Mouse (Mus musculus) intestine, embryonic 14.5 days (tissue): ENCODE measurements at regions not wholly inside any gene's neighbourhood (a gene's known extent, or its start where the extent isn't known, plus 50 kb on each side); places are given as distances from the start of the nearest gene placed in this dataset.

Experiments
- ATAC-seq: fragments of 200-750 bp; cut with Nextera tagmentation; replicated peaks from 2 replicates; pipeline ENCODE4 v1.8.0; 2017; ENCODE audit warnings: low read depth, moderate number of reproducible peaks, moderate TSS enrichment, moderate library complexity; ENCODE audit not compliant: low FRiP score, low TSS enrichment
- DNase-seq: peaks from one replicate; pipeline ENCODE4 v3.0.0-alpha.2; 2018; ENCODE audit warnings: low spot score
- H3K27ac ChIP-seq: fragments of 300-500 bp; sonication (generic); 2 replicates; pipeline ENCODE4 v1.5.1; 2014; ENCODE audit warnings: low read depth, mild to moderate bottlenecking, control low read depth
- H3K27me3 ChIP-seq: fragments of 300-500 bp; sonication (generic); replicated peaks from 2 replicates; pipeline ENCODE4 v1.6.1; 2014; ENCODE audit warnings: low read length, control low read depth; ENCODE audit not compliant: control insufficient read depth, insufficient read depth
- H3K36me3 ChIP-seq: fragments of 300-500 bp; sonication (generic); 2 replicates; pipeline ENCODE4 v1.6.1; 2014; ENCODE audit warnings: low read length, control low read depth; ENCODE audit not compliant: control insufficient read depth, insufficient read depth
- H3K4me1 ChIP-seq: fragments of 300-500 bp; sonication (generic); replicated peaks from 2 replicates; pipeline ENCODE4 v1.6.1; 2014; ENCODE audit warnings: low read length, control low read depth, mixed read lengths; ENCODE audit not compliant: control insufficient read depth, insufficient read depth
- H3K4me2 ChIP-seq: fragments of 300-500 bp; sonication (generic); 2 replicates; pipeline ENCODE4 v1.6.1; 2014; ENCODE audit warnings: low read length
- H3K4me3 ChIP-seq: fragments of 300-500 bp; sonication (generic); 2 replicates; pipeline ENCODE4 v1.5.1; 2014; ENCODE audit warnings: low read depth, low read length, control low read depth, mixed read lengths
- H3K9ac ChIP-seq: fragments of 300-500 bp; sonication (generic); 2 replicates; pipeline ENCODE4 v1.6.1; 2014; ENCODE audit warnings: mild to moderate bottlenecking, low read length
- H3K9me3 ChIP-seq: fragments of 300-500 bp; sonication (generic); 2 replicates; pipeline ENCODE4 v1.6.1; 2016; ENCODE audit warnings: low read length, control low read depth; ENCODE audit not compliant: control insufficient read depth
- WGBS: fragments of 180-500 bp; shearing (Covaris S2); extraction: QIAGEN DNeasy Blood & Tissue Kit; methylation state at CpG from one replicate; pipeline ENCODE4 v1.1.7; 2014; 5-methylcytosine and 5-hydroxymethylcytosine counted together

DNA sequence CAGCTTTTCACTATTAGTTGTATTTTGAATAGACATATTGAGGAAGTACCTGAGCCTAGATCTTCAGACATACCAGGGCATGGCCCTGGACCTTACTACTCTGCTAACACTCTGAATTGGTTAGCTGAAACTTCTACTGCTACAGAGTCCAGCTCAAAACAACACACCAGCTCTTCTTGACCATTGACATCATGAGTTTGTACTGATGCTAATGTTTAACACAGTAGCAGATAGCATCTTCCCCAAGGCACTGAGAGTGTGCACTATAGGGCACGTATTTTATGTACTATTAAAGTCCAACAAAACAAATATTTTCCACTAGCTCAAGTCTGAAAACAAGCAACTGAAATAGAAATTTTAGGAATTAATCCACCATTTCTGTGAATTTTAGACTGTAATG, 157.8 kb downstream of the Ptger3 start:
- ATAC-seq, result no peak
- H3K27ac ChIP-seq, result no peak overlapping the region
- no peak for DNase-seq
- no peaks in the 10 kb centered on the region for H3K9me3 ChIP-seq
- no peaks in the 10 kb centered on the region for H3K27me3 ChIP-seq
- no peaks in the 10 kb centered on the region for H3K36me3 ChIP-seq
- no peak overlapping the region for H3K4me2 ChIP-seq
- no peak overlapping the region for H3K4me3 ChIP-seq
- 53% methylated on average over 1 of the region's 1 CpGs for WGBS
- no peaks in the 10 kb centered on the region for H3K4me1 ChIP-seq
- H3K9ac ChIP-seq, result no peak overlapping the region

DNA sequence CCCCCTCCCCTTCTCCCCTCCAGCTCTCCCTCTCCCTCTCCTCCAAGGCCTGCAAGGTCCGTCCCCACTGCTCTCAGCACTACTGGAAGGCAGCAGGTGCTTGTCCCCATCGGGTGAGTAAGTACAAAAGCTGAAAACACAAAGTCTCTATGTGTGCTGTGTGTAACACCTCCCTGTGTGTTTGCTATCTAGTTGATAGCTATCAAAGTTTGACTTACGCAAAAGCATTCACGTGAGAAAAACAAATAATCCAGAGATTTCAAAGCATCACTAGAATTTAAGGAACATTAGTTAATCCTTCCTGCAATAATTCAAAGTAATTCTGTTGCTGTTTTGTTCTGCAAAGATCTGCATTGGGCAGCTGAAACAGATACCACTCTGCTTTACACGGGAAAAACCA, 156.5 kb downstream of the Ptger3 start:
- Histone ChIP-seq H3K4me3 (no peak overlapping the region), H3K4me1 (no peaks in the 10 kb centered on the region), H3K9me3 (no peaks in the 10 kb centered on the region), H3K9ac (no peak overlapping the region), H3K36me3 (no peaks in the 10 kb centered on the region), H3K27me3 (no peaks in the 10 kb centered on the region), H3K27ac (no peak overlapping the region), H3K4me2 (no peak overlapping the region)
- ATAC-seq (no peak), DNase-seq (no peak)
- WGBS, result 67% methylated on average over 5 of the region's 5 CpGs

DNA sequence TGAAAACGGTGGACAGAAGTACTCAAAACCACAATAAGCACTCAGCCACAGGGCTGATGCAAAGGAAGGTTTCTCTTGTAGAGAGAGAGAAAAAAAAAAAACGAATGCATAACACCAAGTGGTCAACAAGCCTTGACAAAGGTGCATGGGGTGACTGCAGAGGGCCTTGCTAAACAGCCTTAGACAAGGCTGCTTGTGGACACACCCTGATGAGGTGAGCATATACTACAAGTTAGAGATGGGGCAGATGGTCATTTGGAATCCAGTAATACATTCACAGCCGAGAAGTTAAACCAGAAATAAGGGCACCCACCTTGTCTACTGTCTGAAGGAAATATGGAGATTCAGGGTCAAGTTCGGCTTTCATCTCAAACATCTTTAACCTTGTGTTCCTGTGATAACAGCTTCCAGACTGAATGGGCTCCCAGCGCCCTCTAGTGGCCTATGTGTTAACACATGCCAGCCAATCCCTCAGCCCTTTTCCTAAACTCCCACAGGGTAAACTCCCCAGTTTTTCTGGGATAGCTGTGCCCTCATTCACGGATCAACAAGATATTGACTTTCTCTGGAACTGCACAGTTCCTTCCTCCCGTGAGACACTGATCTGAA, 150.7 kb downstream of the Ptger3 start:
- Histone ChIP-seq H3K27ac (no peak overlapping the region), H3K36me3 (no peaks in the 10 kb centered on the region), H3K27me3 (no peaks in the 10 kb centered on the region), H3K9ac (no peak overlapping the region), H3K4me2 (no peak overlapping the region), H3K9me3 (no peaks in the 10 kb centered on the region), H3K4me3 (no peak overlapping the region), H3K4me1 (no peaks in the 10 kb centered on the region)
- WGBS, result 21% methylated on average over 7 of the region's 7 CpGs
- 0 out of 2 replicates have a peak, but pooled peaks have one; percentile 36 for ATAC-seq
- peak; percentile 87 for DNase-seq

DNA sequence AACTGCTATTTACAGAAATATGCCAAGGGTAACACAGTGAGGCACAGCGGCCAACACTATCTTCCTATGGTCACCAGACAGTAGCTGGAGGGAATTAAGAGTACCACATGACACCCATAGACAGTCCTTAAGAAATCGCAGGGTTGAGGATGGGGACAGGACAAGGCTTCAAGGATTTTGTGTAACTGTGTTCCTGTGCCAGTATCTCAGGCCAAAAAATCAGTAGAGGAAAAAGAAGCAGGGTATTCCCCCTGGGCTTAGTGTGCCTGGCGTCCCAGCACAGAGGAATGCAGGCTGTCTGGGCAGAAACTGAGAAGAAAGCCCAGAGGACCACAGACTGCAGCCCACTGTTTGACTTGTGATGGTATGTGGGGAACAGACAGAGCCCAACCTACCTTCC, 147.3 kb downstream of the Ptger3 start:
- ATAC-seq, result no peak
- H3K27me3 ChIP-seq, result no peaks in the 10 kb centered on the region
- H3K4me2 ChIP-seq, result no peak overlapping the region
- H3K9me3 ChIP-seq, result no peaks in the 10 kb centered on the region
- no peaks in the 10 kb centered on the region for H3K36me3 ChIP-seq
- no peak for DNase-seq
- no peak overlapping the region for H3K9ac ChIP-seq
- H3K4me3 ChIP-seq, result no peak overlapping the region
- WGBS, result 79% methylated on average over 3 of the region's 3 CpGs
- H3K27ac ChIP-seq, result no peak overlapping the region
- no peaks in the 10 kb centered on the region for H3K4me1 ChIP-seq

DNA sequence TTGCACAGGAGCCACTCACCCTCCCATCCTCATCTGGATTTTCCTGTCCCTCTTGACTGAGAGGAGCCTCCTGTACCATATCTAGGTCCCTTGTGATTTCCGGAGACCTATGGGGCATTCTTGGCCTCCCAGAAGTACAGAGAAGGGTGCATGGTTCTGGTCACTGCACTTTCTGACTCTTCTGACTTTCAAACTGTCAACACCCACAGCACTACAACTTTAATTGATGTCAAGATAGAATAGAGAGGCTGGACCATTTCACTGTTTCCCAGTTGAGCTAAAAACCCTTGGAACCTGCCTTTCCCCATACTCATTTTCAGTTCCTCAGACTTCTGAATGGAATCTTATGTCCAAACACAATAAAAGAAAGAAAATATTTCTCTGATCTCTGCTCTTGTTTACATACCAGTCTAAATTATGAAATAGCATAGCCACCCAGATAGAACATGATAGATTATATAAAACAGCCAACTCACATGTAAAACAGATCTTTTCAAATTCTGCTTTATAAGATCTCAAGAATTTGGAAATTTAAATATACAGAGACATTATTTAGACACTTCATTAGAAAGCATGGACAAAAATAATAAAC, 144.2 kb downstream of the Ptger3 start:
- no peaks in the 10 kb centered on the region for H3K9me3 ChIP-seq
- H3K27me3 ChIP-seq, result no peaks in the 10 kb centered on the region
- WGBS, result 85% methylated on average over 1 of the region's 1 CpGs
- no peak overlapping the region for H3K27ac ChIP-seq
- H3K9ac ChIP-seq, result no peak overlapping the region
- no peaks in the 10 kb centered on the region for H3K36me3 ChIP-seq
- no peak for ATAC-seq
- H3K4me2 ChIP-seq, result no peak overlapping the region
- H3K4me3 ChIP-seq, result no peak overlapping the region
- H3K4me1 ChIP-seq, result no peaks in the 10 kb centered on the region
- no peak for DNase-seq

DNA sequence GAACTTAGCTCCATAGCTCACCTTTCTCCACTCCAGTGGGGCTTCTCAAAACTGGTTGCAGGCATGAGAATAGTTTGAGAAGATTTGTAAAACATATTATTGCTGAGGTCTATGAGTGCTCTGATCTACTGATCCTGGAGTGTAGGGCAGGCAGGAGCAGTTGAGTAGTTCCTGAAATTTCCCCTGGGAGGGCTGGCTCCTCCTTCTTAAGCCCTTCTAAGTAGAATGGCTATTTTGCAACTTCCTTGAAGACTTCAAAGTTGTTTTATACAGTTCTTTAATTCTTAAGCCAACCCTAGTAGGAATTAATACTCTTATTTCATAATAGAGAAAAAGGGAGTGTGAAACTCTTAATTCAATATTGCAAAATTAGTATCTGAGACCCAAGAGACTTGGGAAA, 133.3 kb downstream of the Ptger3 start:
- Histone ChIP-seq H3K4me1 (no peaks in the 10 kb centered on the region), H3K9ac (no peak overlapping the region), H3K9me3 (no peaks in the 10 kb centered on the region), H3K27ac (no peak overlapping the region), H3K4me3 (no peak overlapping the region), H3K36me3 (no peaks in the 10 kb centered on the region), H3K27me3 (no peaks in the 10 kb centered on the region), H3K4me2 (no peak overlapping the region)
- DNase-seq (no peak), ATAC-seq (no peak)

DNA sequence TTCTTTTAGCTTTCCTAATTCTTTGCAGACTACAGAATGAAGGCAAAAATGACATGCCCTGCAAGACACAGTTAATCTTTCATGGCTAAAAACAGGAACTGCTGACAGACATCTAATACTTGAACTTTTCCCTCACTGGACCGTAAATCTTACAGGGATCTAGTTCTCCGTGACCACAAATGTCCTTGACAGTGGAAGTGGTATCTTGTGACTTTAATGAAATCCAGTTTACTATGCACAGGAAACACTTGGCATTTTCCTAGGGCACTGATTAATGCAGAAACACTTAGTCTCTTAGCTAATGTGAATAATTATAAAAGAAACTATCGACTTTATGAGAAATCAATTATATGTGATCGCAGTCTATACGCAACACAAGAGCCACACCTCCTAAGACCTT, 131.8 kb downstream of the Ptger3 start:
- H3K9me3 ChIP-seq, result no peaks in the 10 kb centered on the region
- no peaks in the 10 kb centered on the region for H3K36me3 ChIP-seq
- DNase-seq, result no peak
- no peak overlapping the region for H3K27ac ChIP-seq
- no peak overlapping the region for H3K4me3 ChIP-seq
- ATAC-seq, result no peak
- H3K4me1 ChIP-seq, result no peaks in the 10 kb centered on the region
- no peak overlapping the region for H3K4me2 ChIP-seq
- 85% methylated on average over 5 of the region's 5 CpGs for WGBS
- H3K27me3 ChIP-seq, result no peaks in the 10 kb centered on the region
- H3K9ac ChIP-seq, result no peak overlapping the region

DNA sequence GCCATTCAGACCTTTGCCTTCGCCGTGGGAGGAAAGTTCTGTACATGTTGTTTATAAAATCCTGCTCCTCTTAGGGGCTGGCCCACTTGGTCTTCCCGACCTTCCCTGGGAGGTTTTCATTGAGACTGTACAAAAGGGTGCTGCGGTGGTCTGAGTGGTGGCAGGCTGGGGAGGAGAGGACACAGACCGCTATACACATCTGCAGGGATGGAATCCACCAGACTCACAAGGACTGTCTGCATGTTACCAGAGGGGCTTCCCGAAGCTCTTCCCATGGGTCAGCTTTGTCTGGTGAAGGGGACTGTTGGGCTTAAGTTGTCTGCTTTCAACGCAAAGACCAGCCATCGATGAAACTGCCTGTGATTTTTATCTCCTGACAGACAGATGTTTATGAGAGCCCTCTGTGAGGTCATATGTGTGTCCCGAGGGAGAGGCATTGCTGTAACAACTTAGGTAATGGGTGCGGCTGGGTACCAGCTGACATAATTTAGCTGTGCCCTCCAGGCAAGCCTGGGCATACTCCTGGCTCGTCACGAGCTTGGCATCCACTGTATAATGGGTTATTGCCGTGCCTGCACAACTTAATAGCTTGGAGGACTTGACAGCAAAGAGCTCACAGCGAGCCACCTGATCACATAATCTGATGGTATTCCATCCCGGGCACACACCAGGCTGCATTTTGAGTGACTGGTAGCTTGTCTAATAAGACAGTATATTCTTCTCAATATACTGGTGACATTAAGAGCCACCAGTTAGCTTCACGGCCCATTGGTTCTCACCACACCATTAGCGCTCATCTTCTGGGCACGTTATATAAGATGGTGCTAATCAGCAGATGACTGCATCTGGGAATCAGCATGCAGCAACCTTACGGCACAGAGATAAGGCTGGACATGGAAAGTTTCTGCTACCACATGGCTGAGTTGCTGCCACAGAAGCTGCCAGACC, 128.7 kb downstream of the Ptger3 start:
- DNase-seq, result no peak
- Histone ChIP-seq H3K36me3 (no peaks in the 10 kb centered on the region), H3K9me3 (no peaks in the 10 kb centered on the region), H3K27me3 (no peaks in the 10 kb centered on the region), H3K4me3 (no peak overlapping the region), H3K9ac (no peak overlapping the region), H3K4me2 (no peak overlapping the region), H3K27ac (no peak overlapping the region), H3K4me1 (no peaks in the 10 kb centered on the region)
- no peak for ATAC-seq
- WGBS, result 57% methylated on average over 19 of the region's 19 CpGs
